Mouse (Mus musculus) megakaryocyte, embryonic 14.5 days (primary cell): ENCODE data around the gene Dusp10.

Experiments
- FLI1 ChIP-seq: IDR thresholded peaks from 2 replicates; pipeline ENCODE4 v1.6.1; 2012; ENCODE audit warnings: low read length, inconsistent platforms, mixed read lengths
- GATA1 ChIP-seq: IDR thresholded peaks from 3 replicates; pipeline ENCODE4 v1.6.1; 2012; ENCODE audit warnings: mixed read lengths, low read length, inconsistent platforms, borderline replicate concordance

- TF ChIP-seq GATA1 (no peak), FLI1 (no peak)
These were observed 38.7 kb downstream of the Dusp10 start for GRCm38 (mm10) chr1:184051824-184052223.
